Mouse (Mus musculus) kidney, adult 2 months (tissue): ENCODE data around the gene Cited2.

ENCODE experiments used
- CTCF ChIP-seq: fragments of 200-500 bp; conservative IDR thresholded peaks from 2 replicates; pipeline ENCODE4 v1.5.1; 2011; ENCODE audit warnings: low read depth, mild to moderate bottlenecking, control low read depth, low read length, moderate library complexity, mixed read lengths; ENCODE audit not compliant: insufficient read depth, insufficient read length
- POLR2A ChIP-seq: fragments of 200-500 bp; IDR thresholded peaks from one replicate; pipeline ENCODE4 v1.6.1; 2011; ENCODE audit warnings: low read depth, low read length, control low read depth

- TF ChIP-seq CTCF (no peak), POLR2A (no peak)
Measured at GRCm38 (mm10) chr10:17725644-17726372, 2.8 kb downstream of the Cited2 start.
